Mouse (Mus musculus) embryonic stem cell, embryonic (primary cell): ENCODE data around the gene Clec12b.
"Not testable (repeated sequence)": the region's sequence is repeated elsewhere in the genome, so short reads cannot be mapped to it uniquely, and the experiment has no call there.

Experiments used
- CTCF ChIA-PET, 4 experiments: fragments of 300-600 bp in 2 of 4; fragments of 350-600 bp in 2 of 4; sonication (Branson Sonifier 250); formaldehyde crosslinking; loops; one replicate each; lab custom pipeline; 2022; ENCODE audit warnings: inconsistent platforms in 2 of 4; lab: Charles Lee
- POLR2A ChIA-PET, 4 experiments: fragments of 300-600 bp in 2 of 4; fragments of 350-600 bp in 2 of 4; sonication (Branson Sonifier 250); formaldehyde crosslinking; loops; one replicate each; lab custom pipeline; 2022; ENCODE audit warnings: antibody characterized with exemption in 4 of 4, inconsistent platforms in 1 of 4; lab: Charles Lee

Clec12b gene

DNA sequence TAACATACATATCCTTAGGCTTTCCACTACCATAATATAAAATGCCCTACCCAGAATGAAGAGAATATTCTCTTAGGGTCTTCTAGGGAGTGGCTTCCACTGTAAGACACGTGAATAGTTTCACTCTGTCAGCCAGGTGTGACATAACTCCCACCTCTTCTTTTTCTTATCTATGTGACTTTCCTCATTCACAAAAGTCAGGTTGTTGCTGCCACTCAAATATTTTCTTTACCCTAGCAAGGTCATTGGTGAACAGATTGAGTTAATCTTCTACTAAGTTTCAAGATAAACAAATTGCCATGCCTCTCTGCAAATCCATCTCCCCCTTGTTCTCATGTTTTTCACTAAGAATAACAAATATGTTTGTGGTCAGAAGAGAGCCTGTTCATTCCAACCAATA is 3.9 kb downstream of the Clec12b start:
- ChIA-PET CTCF (no interaction called here), POLR2A (no interaction called here)

DNA sequence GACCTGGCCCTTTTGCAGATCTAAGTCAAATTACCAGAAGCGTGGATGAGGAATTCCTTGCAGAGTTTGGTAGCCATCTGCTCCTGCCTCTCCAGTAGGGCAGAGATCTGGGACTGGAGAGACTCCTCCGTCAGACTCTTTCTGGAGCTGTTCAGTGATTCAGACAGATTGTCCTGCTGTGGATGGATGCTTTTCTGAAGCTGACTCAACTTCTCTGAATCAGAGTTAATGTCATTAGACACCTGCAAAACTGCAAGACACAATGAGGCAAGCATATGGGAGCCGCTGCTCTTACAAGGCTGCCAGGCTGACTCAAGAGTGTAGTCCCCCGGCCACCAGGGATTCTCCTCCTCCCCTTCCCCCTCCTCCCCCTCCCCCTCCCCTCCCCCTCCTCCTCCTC is 5.2 kb downstream of the Clec12b start:
- ChIA-PET POLR2A (no interaction called here), CTCF (no interaction called here)

DNA sequence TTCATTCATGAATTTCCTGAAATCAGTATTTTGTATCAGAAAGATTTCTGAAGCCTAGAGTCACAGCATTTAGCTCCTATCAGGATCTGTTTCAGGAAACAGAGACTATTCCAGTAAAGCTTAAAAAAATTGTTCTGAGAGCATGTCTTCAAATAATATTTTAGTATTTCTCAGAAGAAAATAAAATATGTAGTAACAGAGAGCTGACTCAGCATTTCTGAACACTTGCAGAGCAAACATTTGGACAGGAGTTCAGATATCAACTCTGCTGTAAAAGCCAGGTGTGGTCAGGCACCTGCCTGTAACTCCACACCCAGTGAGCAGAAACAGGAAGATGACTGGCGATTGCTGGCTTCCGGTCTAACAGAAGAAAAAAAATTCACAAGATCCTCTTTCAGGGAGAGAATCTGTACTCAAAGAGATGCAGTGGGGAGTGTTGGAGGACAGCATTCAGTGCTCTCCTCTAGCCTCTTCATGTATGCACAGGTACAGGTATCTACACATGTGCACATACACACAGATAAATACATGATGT is 10.7 kb downstream of the Clec12b start:
- ChIA-PET POLR2A (no interaction called here), CTCF (no interaction called here)

DNA sequence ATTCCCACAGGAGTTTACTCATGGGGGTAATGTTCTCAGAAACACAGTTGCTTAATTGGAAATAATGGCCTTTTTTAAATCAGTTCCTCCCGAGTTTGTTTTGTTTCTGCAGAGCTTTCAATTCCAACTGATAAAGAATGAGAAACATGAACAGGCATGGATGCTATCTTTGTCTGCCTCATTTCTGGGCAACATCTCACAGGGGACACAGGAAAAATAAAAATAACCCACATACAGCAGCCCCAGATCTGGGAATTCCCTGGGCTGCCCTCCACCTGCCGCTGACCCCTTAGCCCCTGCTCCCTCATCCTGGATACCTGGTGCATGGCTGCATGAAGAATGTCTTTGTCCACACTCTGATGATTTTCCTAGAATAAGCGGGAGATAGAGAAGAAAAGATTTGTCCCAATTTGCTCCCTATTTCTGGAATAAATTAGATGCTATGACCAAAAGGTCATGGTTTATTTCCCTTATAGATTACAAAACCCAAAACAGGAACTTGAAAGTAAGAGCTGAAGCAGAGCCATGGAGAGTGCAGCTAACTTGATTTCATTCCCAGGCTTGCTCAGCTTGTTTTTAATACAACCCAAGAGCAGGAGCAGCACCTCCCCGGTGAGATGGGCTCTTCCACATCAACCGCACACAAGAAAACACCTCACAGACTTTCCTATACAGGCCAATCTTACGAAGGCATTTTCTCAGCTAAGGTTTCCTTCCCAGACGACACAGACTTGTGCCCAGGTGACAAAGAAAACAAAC is 16.1 kb downstream of the Clec12b start:
- CTCF ChIA-PET = no interaction called here
- POLR2A ChIA-PET = no interaction called here

DNA sequence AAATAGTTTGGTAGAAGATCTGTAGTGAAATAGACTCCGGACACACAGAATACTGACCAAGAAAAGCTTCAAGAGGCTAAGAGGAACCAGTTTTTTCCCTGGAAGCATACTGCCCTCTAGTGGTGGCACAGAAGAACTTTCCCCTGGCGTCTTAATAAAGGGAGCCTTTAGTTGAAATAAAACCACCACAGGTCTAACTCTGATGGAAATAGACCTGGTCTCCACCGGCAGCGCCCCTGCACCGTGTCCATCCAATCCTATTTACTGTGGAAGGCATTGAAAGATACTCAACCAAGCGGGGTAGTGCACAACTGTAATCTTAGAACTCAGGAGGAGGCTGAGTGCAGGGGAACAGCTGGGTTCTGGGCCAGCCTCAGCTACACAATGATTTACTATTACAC is 19.7 kb downstream of the Clec12b start:
- POLR2A ChIA-PET = interaction anchor here in 1 of 4 experiments (0.6 kb wide), 1 partner anchor 700 kb away, joined by 4 read pairs; no protein-coding TSS in a partner anchor
- CTCF ChIA-PET = interaction anchor here in 3 of 4 experiments (0.6 to 2.4 kb wide), 18 partner anchors 12 to 558 kb away, joined by 3 to 27 read pairs (median 3); partner anchors contain the start of gene 4922502D21Rik (in 1 of the 3)

DNA sequence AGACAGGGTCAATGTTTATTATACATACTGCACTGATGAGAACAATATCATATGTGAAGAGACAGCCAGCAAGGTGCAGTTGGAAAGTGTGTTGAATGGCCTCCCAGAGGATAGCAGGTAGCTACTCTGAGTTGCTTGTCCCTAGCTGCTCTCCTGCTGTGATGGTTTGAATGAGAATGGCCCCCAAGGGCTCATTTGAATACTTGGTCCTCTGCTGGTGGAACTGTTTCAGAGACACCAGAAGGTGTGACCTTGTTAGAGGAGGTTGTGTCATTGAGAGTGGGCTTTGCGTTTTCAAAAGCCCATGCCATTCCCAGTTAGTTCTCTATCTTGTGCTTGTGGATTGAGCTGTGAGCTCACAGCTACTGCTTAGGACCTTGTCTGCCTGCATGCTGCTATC is 21.7 kb downstream of the Clec12b start:
- ChIA-PET POLR2A (interaction anchor here in 2 of 4 experiments (0.8 to 2.1 kb wide), 2 partner anchors 14 kb away, joined by 3 to 11 read pairs; no protein-coding TSS in a partner anchor), CTCF (interaction anchor here (0.6 to 2.1 kb wide), 11 partner anchors 12 to 514 kb away, joined by 3 to 17 read pairs (median 5); no protein-coding TSS in a partner anchor)

DNA sequence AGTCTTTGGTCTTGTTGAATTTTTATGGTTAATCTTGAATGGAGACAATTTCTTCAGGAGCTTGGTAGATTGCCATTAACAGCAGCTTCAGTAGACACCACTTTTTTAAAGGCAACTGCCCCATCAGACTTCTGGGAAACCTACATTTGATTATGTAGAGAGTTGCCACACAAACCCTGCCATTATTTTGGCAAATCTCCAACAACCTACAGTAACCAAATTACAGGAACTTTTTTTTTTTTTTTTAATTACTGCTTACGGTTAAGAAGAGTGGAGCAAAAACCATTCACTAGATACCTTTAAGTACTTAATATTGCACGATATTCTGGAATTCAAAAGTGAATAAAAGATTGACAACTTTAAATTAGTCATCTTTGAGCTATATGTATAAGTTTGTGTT is 26.2 kb downstream of the Clec12b start:
- ChIA-PET CTCF (no interaction called here), POLR2A (interaction anchor here in 1 of 4 experiments (0.7 kb wide), 1 partner anchor 321 kb away, joined by 3 read pairs; no protein-coding TSS in a partner anchor)

DNA sequence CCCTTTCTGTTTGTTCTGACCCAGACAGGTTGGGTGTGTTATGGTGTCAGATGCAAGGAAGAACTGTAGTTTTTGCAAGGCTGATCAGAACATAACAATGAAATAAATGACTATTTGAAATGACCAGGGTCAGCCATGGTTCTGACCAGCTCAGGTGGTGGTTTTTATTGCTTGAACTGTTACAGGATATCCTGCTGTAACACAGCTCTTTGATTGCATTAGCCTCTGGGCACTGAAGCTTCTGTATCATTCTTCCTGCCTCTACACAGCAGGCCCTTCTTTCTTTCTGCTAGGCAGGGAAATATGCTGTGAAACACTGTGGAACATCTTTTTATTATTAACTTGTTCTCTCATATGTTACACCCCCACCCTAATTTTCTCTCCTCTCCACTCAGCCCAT is 29.2 kb downstream of the Clec12b start:
- ChIA-PET CTCF (no interaction called here), POLR2A (no interaction called here)

DNA sequence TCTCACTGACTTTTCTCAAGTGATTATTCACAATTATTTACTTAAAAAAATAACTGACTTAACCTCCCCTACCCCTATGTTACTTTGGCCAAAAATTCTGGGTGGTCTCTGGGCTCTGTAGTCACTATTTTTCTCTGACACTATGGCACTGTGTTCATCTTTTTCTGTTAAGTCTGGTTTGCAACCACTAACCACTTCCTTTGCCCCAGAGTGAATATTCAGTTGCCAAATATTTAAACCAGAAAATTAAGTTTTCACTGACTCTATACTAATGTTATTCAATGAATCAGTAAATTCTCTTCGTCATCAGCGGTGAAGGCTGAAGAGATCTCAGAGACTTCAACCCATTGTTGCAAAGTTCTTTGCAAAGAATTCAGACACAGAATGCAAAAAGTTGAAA is 29.9 kb downstream of the Clec12b start:
- ChIA-PET CTCF (interaction anchor here in 1 of 4 experiments (1.4 kb wide), 1 partner anchor 22 kb away, joined by 4 read pairs; no protein-coding TSS in a partner anchor), POLR2A (no interaction called here)

DNA sequence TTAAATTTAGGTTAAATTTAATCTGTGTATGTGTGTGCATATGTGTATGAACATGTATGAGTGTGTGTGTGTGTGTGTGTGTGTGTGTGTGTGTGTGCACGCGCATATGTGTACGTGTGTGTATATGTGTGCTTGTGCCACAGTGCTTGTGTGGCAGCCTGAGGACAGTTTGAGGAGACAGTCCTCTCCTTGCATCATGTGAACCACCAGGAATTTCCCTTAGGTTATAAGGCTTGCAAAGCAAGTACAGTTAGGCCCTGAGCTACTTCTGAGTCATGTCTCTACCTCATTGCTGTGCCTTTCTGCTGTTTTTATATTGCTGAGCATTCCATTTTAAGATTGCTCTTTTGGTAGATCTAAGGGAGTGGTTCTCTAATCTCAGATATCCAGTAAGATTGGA is 34.6 kb downstream of the Clec12b start:
- ChIA-PET CTCF (interaction anchor here in 1 of 4 experiments (1.0 kb wide), 1 partner anchor 13 kb away, joined by 4 read pairs; no protein-coding TSS in a partner anchor), POLR2A (no interaction called here)

DNA sequence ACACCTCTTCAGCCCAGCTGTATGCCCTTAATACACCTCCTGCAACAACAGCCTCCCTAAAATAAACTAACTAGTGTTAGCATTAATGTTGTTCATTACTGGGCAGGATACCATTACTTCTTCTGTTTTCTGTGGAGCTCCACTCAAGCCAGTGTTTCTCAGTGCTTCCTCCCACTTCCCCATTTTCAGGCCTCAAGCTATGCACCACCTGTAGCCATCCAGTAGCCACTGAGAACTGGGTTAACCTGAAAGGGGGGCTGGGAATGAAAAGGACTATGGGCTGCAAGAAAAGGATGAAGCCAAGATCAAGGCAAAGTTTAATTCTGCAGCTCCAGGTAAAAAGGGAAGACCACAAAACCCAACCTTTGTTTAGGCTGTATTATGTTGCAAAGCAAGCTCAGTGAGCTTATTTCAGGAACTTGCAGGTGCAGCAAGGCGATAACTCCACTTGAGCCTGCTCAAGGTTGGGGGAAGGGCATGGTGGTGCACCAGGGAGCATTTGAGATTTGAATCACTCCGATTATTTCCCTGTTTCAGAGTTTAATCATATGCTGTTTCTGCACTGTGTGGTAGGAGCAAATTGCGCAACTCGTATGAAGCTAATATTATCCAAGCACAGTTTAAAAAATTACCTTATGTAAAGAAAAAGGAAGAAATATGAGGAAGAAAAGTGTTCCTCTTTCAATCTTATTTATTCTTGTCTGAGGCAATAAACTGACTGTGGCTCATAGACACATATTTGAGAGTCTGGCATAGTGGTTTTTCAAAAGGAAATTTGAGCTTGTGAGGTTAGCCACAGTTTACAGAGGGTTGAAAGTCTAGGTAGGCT is 35.9 kb downstream of the Clec12b start:
- CTCF ChIA-PET = interaction anchor here in 3 of 4 experiments (1.0 to 2.6 kb wide), 5 partner anchors 16 to 101 kb away, joined by 3 to 8 read pairs (median 4); no protein-coding TSS in a partner anchor
- POLR2A ChIA-PET = interaction anchor here in 2 of 4 experiments (1.1 to 1.4 kb wide), 4 partner anchors 11 to 183 kb away, joined by 3 to 11 read pairs (median 4); partner anchors contain the start of gene Gabarapl1 (in 1 of the 2)

DNA sequence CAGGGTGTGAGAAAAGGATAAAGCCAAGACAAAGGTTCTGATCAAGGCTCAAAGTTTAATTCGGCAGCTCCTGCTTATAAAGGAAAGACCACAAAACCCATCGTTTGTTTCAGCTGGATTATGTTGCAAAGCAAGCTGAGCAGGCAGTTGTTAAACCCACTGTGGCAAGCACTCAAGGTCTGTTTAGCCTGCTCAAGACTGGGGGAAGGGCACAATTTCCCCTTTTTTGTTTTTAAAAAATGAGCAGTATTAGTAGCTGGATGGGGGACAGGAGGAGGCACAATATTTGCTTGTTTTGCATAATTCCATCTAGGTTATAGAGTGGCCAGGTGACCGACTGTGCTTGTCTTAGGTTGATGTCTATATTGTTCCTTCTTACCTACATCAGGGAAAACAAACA is 41.3 kb downstream of the Clec12b start:
- ChIA-PET POLR2A (no interaction called here), CTCF (interaction anchor here in 1 of 4 experiments (1.4 kb wide), 1 partner anchor 10 kb away, joined by 4 read pairs; no protein-coding TSS in a partner anchor)

DNA sequence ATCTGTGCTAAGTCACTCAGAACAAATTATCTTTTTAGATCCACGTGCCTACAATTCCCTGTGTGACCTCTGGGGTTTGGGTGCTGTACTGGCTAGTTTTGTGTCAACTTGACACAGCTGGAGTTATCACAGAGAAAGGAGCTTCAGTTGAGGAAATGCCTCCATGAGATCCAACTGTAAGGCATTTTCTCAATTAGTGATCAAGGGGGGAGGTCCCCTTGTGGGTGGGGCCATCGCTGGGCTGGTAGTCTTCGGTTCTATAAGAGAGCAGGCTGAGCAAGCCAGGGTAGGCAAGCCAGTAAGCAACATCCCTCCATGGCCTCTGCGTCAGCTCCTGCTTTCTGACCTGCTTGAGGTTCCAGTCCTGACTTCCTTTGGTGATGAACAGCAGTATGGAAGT is 43.3 kb downstream of the Clec12b start, which contains the start of gene Clec12a:
Gene Clec12a (plus strand): TSS at position 301 of the 400 bp plus-strand sequence.
- POLR2A ChIA-PET = not testable (repeated sequence)
- CTCF ChIA-PET = interaction anchor here in 1 of 4 experiments (1.3 kb wide), 1 partner anchor 9 kb away, joined by 3 read pairs; no protein-coding TSS in a partner anchor

DNA sequence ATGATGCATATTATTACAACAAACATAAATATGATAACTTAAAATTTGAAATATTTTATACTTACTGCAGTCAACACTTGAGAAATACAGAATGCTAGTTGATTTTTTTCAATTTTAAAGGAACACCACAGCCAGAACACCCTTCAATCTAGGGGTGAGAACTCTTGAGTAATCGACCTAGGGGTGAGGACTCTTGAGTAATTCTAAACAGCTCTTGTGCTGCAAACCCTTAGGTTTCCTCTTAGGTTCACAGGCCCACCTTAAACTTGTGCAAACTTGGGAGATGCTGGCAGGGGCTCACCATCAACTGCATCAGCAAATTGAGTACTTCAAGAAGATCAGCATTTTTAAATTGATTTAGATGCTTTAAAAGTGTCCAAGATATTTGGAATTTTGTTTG is 47.9 kb downstream of the Clec12b start:
- POLR2A ChIA-PET = no interaction called here
- CTCF ChIA-PET = no interaction called here

DNA sequence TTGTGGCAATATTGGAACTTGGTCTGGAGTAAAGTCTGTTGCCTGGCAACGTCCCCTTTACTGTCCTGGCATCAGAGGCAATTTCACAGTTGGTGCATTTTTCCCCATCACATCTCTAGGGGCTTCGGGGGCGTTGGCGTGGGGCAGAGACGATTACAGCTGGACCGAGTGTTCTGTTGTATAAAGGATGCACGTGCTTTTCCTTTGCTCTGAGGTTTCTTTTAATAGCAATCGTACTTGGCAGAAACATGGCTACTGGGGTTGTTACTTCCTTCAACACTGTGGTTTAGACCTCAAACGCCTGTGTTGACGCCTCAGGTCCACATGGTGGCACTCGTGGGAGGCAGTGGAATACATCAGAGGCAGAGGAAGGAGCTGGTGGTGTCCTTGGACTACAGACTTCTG is 52.0 kb downstream of the Clec12b start:
- ChIA-PET CTCF (interaction anchor here (0.6 to 3.2 kb wide), 19 partner anchors 9 to 229 kb away, joined by 3 to 27 read pairs (median 4); partner anchors contain the start of gene Clec12a (in 1 of the 4)), POLR2A (no interaction called here)

DNA sequence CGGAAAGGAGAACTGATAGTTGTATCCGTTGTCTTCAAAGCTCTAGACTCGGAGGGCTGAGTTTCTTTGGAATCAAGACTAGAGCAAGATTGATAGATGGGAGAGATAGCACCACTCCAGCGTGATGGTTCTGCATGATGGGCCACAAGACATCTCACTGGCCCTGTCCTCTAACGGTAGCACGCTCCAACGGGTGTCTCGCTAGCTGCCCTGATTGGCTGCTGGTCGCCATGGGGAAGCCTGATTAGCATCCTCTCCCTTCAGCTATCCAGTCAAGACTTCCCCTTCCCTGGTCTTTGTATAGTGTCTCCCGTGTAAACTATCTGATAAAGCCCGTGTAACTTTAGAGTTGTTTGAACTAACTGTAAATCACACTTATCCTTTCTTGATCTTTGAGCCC is 54.1 kb downstream of the Clec12b start, which contains the start of gene 4922502D21Rik:
Gene 4922502D21Rik (minus strand): TSS at position 187 of the 400 bp plus-strand sequence.
- CTCF ChIA-PET = interaction anchor here in 1 of 4 experiments (3.2 kb wide), 1 partner anchor 34 kb away, joined by 27 read pairs; no protein-coding TSS in a partner anchor
- POLR2A ChIA-PET = no interaction called here

DNA sequence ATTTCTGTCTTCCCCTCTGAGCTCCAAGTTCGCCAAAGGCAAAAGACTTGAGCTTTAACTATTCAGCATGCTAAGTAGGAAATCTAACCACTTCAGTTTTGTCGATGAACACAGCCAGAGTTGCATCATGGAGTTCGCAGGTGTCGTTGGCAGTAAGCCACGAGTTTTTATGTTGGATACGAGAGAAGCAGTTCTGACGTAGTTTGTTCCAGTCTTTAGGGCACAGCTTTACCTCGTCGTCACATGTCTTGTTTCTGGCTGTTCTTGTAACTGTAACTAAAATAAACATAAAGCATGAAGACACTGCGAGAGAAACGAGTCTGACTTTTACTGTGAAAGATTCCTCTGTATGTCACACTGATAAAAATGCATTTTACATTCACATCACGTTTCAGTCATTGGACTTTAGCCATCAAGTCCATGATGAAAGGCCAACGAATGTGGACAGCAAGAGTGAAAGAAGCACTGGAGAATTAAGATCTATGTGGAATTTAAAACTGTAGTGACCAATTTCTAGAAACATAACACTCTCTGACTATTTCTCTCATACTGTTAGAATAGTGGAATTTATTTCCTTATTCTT is 59.0 kb downstream of the Clec12b start:
- POLR2A ChIA-PET = no interaction called here
- CTCF ChIA-PET = interaction anchor here in 1 of 4 experiments (0.9 kb wide), 1 partner anchor 39 kb away, joined by 3 read pairs; no protein-coding TSS in a partner anchor

DNA sequence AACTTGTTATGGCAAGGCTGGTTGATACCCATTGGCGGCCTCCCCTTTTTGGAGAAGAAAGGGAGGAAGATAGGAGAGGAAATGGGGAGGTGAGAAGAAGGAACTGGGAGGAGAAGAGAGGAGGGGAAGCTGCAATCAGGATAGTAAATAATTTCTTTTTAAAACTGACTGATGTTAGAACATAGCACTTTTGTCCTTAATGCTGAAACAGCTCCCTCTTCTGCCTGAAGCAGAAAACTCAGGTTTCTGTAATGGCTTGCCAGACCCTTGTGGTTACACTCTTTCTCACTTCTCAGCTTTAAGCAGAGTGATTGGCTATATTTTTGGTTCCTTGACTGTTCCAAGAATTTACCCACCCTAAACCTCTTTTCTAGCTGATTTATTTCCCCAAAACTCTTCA is 59.7 kb downstream of the Clec12b start:
- CTCF ChIA-PET = interaction anchor here in 1 of 4 experiments (0.9 kb wide), 1 partner anchor 40 kb away, joined by 3 read pairs; no protein-coding TSS in a partner anchor

More for the DNA sequence above, 59.7 kb downstream of the Clec12b start:
- POLR2A ChIA-PET = no interaction called here
